Mouse (Mus musculus) testis, postnatal 14 days (tissue): ENCODE data around the gene Gm12830.

ENCODE experiments used
- DNase-seq: peaks from one replicate; pipeline ENCODE4 v3.0.0; 2021; ENCODE audit warnings: low spot score

Gene Gm12830

GRCm38 (mm10) chr4:114844600-114844999 lies 23.1 kb downstream of the Gm12830 start:
- DNase-seq, result no peak

- no peak for DNase-seq
Observed at GRCm38 (mm10) chr4:114845622-114846021, 24.1 kb downstream of the Gm12830 start.

- DNase-seq, result no peak
Observed at GRCm38 (mm10) chr4:114846723-114847122, 25.2 kb downstream of the Gm12830 start.

GRCm38 (mm10) chr4:114853968-114854367 lies 32.4 kb downstream of the Gm12830 start:
- DNase-seq, result no peak

GRCm38 (mm10) chr4:114858426-114858825 lies 36.9 kb downstream of the Gm12830 start:
- DNase-seq, result no peak

GRCm38 (mm10) chr4:114863166-114863565 lies 41.6 kb downstream of the Gm12830 start:
- no peak for DNase-seq

- no peak for DNase-seq
Observed at GRCm38 (mm10) chr4:114869765-114870490, 48.4 kb downstream of the Gm12830 start.

- DNase-seq, result no peak
Observed at GRCm38 (mm10) chr4:114876441-114876972, 55.0 kb downstream of the Gm12830 start.

- DNase-seq, result no peak
Observed at GRCm38 (mm10) chr4:114882232-114882631, 60.7 kb downstream of the Gm12830 start.

- DNase-seq, result no peak
Observed at GRCm38 (mm10) chr4:114897853-114898252, 76.3 kb downstream of the Gm12830 start.

- DNase-seq, result no peak
Observed at GRCm38 (mm10) chr4:114899885-114900284, 78.4 kb downstream of the Gm12830 start.

GRCm38 (mm10) chr4:114900866-114901642 lies 79.5 kb downstream of the Gm12830 start:
- DNase-seq, result no peak

GRCm38 (mm10) chr4:114901643-114902351 lies 80.3 kb downstream of the Gm12830 start:
- no peak for DNase-seq

- no peak for DNase-seq
Observed at GRCm38 (mm10) chr4:114902641-114903421, 81.3 kb downstream of the Gm12830 start.

- DNase-seq, result no peak
Observed at GRCm38 (mm10) chr4:114903422-114903782, 81.9 kb downstream of the Gm12830 start.

- no peak for DNase-seq
Observed at GRCm38 (mm10) chr4:114905501-114905900, 84.0 kb downstream of the Gm12830 start.
